Mouse (Mus musculus): ENCODE data around the gene Prkacb. TPM values are rescaled to one million over a fixed set of nuclear protein-coding genes. Genes with fewer than 3 reads are reported as not detected.
"Not testable (repeated sequence)": the region's sequence is repeated elsewhere in the genome, so short reads cannot be mapped to it uniquely, and the experiment has no call there.

Gene Prkacb
- polyA plus RNA-seq, 1 experiment from 2014 or later: 133 TPM

GRCm38 (mm10) chr3:146741564-146742202 lies 71.1 kb downstream of the Prkacb start:
- WGBS: 88% methylated on average over 4 of the region's 4 CpGs
- H3K27ac ChIP-seq (replicated peaks): no peak overlapping the region; the same call in 1 of the 2 replicates
- no peak; the same call in 1 of the 2 replicates for ATAC-seq (ENCODE audit: low read depth)
- H3K27me3 ChIP-seq: no peaks in the 10 kb centered on the region
- H3K4me1 ChIP-seq (replicated peaks): no peaks in the 10 kb centered on the region
- no peak overlapping the region for H3K9ac ChIP-seq
- no peaks in the 10 kb centered on the region for H3K9me3 ChIP-seq
- H3K4me3 ChIP-seq: no peak overlapping the region
- no peak overlapping the region for H3K4me2 ChIP-seq
- peaks cover 72% of the 10 kb centered on the region for H3K36me3 ChIP-seq

GRCm38 (mm10) chr3:146741158-146741557 lies 71.6 kb downstream of the Prkacb start:
- ATAC-seq (ENCODE audit: low read depth): no peak
- H3K9me3 ChIP-seq: no peaks in the 10 kb centered on the region
- H3K36me3 ChIP-seq: peaks cover 68% of the 10 kb centered on the region
- H3K4me3 ChIP-seq: no peak overlapping the region
- 93% methylated on average over 5 of the region's 5 CpGs for WGBS
- H3K27ac ChIP-seq (replicated peaks): no peak overlapping the region; the same call in 1 of the 2 replicates
- no peak overlapping the region for H3K4me2 ChIP-seq
- no peaks in the 10 kb centered on the region for H3K27me3 ChIP-seq
- no peaks in the 10 kb centered on the region for H3K4me1 ChIP-seq (replicated peaks)
- H3K9ac ChIP-seq: no peak overlapping the region

GRCm38 (mm10) chr3:146736186-146736585 lies 76.6 kb downstream of the Prkacb start:
- H3K4me3 ChIP-seq; H3K27ac ChIP-seq (replicated peaks); H3K27me3 ChIP-seq; H3K9me3 ChIP-seq; ATAC-seq (ENCODE audit: low read depth); H3K9ac ChIP-seq; H3K4me1 ChIP-seq (replicated peaks); H3K4me2 ChIP-seq: not testable (repeated sequence)
- peaks cover 74% of the 10 kb centered on the region for H3K36me3 ChIP-seq
- 93% methylated on average over 6 of the region's 6 CpGs for WGBS

GRCm38 (mm10) chr3:146735657-146736056 lies 77.1 kb downstream of the Prkacb start:
- Histone ChIP-seq H3K27ac (replicated peaks) (no peak overlapping the region), H3K4me2 (no peak overlapping the region), H3K9me3 (no peaks in the 10 kb centered on the region), H3K9ac (no peak overlapping the region), H3K4me1 (replicated peaks) (no peaks in the 10 kb centered on the region), H3K36me3 (peaks cover 72% of the 10 kb centered on the region), H3K4me3 (no peak overlapping the region), H3K27me3 (no peaks in the 10 kb centered on the region)
- 85% methylated on average over 3 of the region's 3 CpGs for WGBS
- ATAC-seq (ENCODE audit: low read depth): no peak

- no peak overlapping the region for H3K4me3 ChIP-seq
- H3K36me3 ChIP-seq: peaks cover 72% of the 10 kb centered on the region
- WGBS: 84% methylated on average over 9 of the region's 9 CpGs
- ATAC-seq (ENCODE audit: low read depth): no peak
- H3K9ac ChIP-seq: no peak overlapping the region
- no peaks in the 10 kb centered on the region for H3K4me1 ChIP-seq (replicated peaks)
- H3K4me2 ChIP-seq: no peak overlapping the region
- no peak overlapping the region for H3K27ac ChIP-seq (replicated peaks)
- H3K9me3 ChIP-seq: no peaks in the 10 kb centered on the region
- H3K27me3 ChIP-seq: no peaks in the 10 kb centered on the region
These were observed 77.7 kb downstream of the Prkacb start for GRCm38 (mm10) chr3:146734907-146735629.

GRCm38 (mm10) chr3:146731499-146731898 lies 81.3 kb downstream of the Prkacb start:
- H3K36me3 ChIP-seq: peaks cover 69% of the 10 kb centered on the region
- 97% methylated on average over 11 of the region's 11 CpGs for WGBS
- no peak overlapping the region for H3K4me3 ChIP-seq

GRCm38 (mm10) chr3:146723037-146723436 lies 89.8 kb downstream of the Prkacb start:
- H3K4me1 ChIP-seq (replicated peaks): no peaks in the 10 kb centered on the region
- peaks cover 22% of the 10 kb centered on the region for H3K36me3 ChIP-seq
- no peak overlapping the region for H3K9ac ChIP-seq
- ATAC-seq (ENCODE audit: low read depth): no peak
- no peaks in the 10 kb centered on the region; the same call in 1 of the 2 replicates for H3K9me3 ChIP-seq
- H3K27ac ChIP-seq (replicated peaks): no peak overlapping the region
- H3K4me3 ChIP-seq: no peak overlapping the region
- no peak overlapping the region for H3K4me2 ChIP-seq
- no peaks in the 10 kb centered on the region for H3K27me3 ChIP-seq
- 73% methylated on average over 3 of the region's 3 CpGs for WGBS

More at GRCm38 (mm10) chr3:146731499-146731898, 81.3 kb downstream of the Prkacb start:
- H3K27me3 ChIP-seq: no peaks in the 10 kb centered on the region
- ATAC-seq (ENCODE audit: low read depth): no peak
- no peak overlapping the region for H3K9ac ChIP-seq
- H3K9me3 ChIP-seq: no peaks in the 10 kb centered on the region; the same call in 1 of the 2 replicates
- H3K4me1 ChIP-seq (replicated peaks): no peaks in the 10 kb centered on the region
- no peak overlapping the region for H3K4me2 ChIP-seq
- no peak overlapping the region for H3K27ac ChIP-seq (replicated peaks)

- Histone ChIP-seq H3K9me3 (no peaks in the 10 kb centered on the region), H3K27me3 (no peaks in the 10 kb centered on the region), H3K4me1 (replicated peaks) (no peaks in the 10 kb centered on the region), H3K9ac (no peak overlapping the region), H3K36me3 (no peaks in the 10 kb centered on the region), H3K4me3 (no peak overlapping the region), H3K4me2 (no peak overlapping the region), H3K27ac (replicated peaks) (no peak overlapping the region)
- 69% methylated on average over 4 of the region's 4 CpGs for WGBS
- ATAC-seq (ENCODE audit: low read depth): no peak
These were observed 93.1 kb downstream of the Prkacb start for GRCm38 (mm10) chr3:146719696-146720095.

GRCm38 (mm10) chr3:146718251-146718650 lies 94.5 kb downstream of the Prkacb start:
- Histone ChIP-seq H3K9me3 (no peaks in the 10 kb centered on the region), H3K4me3 (no peak overlapping the region), H3K36me3 (no peaks in the 10 kb centered on the region), H3K27ac (replicated peaks) (no peak overlapping the region), H3K27me3 (no peaks in the 10 kb centered on the region), H3K4me2 (no peak overlapping the region), H3K9ac (no peak overlapping the region), H3K4me1 (replicated peaks) (no peaks in the 10 kb centered on the region)
- WGBS: 64% methylated on average over 5 of the region's 5 CpGs
- ATAC-seq (ENCODE audit: low read depth): no peak

- ATAC-seq (ENCODE audit: low read depth): no peak
- H3K36me3 ChIP-seq: no peaks in the 10 kb centered on the region
- H3K4me1 ChIP-seq (replicated peaks): no peaks in the 10 kb centered on the region
- no peak overlapping the region for H3K4me2 ChIP-seq
- no peak overlapping the region for H3K4me3 ChIP-seq
- H3K27me3 ChIP-seq: no peaks in the 10 kb centered on the region
- no peak overlapping the region for H3K27ac ChIP-seq (replicated peaks)
- H3K9ac ChIP-seq: no peak overlapping the region
- WGBS: 82% methylated on average over 7 of the region's 7 CpGs
- no peaks in the 10 kb centered on the region for H3K9me3 ChIP-seq
These were observed 100.5 kb downstream of the Prkacb start for GRCm38 (mm10) chr3:146712305-146712704.

- H3K9ac ChIP-seq: no peak overlapping the region
- no peak overlapping the region for H3K4me2 ChIP-seq
- no peaks in the 10 kb centered on the region for H3K9me3 ChIP-seq
- no peaks in the 10 kb centered on the region for H3K36me3 ChIP-seq
- no peak overlapping the region for H3K27ac ChIP-seq (replicated peaks)
- no peaks in the 10 kb centered on the region for H3K4me1 ChIP-seq (replicated peaks)
- 64% methylated on average over 6 of the region's 6 CpGs for WGBS
- H3K27me3 ChIP-seq: no peaks in the 10 kb centered on the region
- no peak overlapping the region for H3K4me3 ChIP-seq
- ATAC-seq (ENCODE audit: low read depth): no peak
These were observed 101.2 kb downstream of the Prkacb start for GRCm38 (mm10) chr3:146711559-146711958.

GRCm38 (mm10) chr3:146711084-146711483 lies 101.7 kb downstream of the Prkacb start:
- Histone ChIP-seq H3K27me3 (no peaks in the 10 kb centered on the region), H3K4me3 (no peak overlapping the region), H3K4me1 (replicated peaks) (no peaks in the 10 kb centered on the region), H3K4me2 (no peak overlapping the region), H3K36me3 (no peaks in the 10 kb centered on the region), H3K9ac (no peak overlapping the region), H3K27ac (replicated peaks) (no peak overlapping the region), H3K9me3 (no peaks in the 10 kb centered on the region)
- no peak for ATAC-seq (ENCODE audit: low read depth)
- WGBS: 72% methylated on average over 7 of the region's 7 CpGs

All from neural tube, embryonic 13.5 days (tissue).